Mouse (Mus musculus): ENCODE data around the gene AC131692.1.

AC131692.1 gene

DNA sequence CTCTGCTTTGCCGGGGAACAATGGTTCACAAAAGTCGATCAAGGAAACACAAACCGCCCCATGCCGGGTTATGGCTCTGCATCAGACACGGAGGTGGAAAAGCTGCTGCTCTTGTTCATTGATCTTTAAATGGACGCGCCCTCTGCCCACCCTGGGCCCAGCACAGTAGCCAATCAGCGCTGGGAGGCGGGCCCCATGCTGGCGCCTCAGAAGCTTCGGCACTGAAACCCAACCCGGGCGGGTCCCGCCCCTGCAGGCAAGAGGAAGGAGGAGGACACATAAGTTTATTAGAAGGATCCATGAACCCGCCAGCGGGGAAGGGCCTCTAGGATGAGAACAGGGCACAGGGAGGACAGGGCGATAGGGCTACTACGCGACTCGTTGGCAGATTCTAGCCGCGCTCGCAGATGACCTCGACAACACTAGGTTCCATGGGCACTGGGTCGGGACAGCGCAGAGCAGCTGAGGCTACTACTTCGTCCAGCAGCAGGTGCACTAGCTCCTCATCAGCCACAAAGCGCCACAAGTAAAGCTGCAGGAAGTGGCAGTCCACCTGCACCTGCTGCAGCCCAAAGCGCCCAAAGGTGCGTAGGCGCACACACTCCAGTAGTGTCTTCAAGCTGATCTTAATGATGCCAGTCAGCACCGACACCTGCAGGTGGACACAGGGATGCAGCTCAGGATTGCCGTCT is 26.3 kb upstream of the AC131692.1 start, which contains the start of gene Tm7sf2:
Tm7sf2 (minus strand) TSS at position 650 of the 692 bp plus-strand sequence.
- intact Hi-C loops (cut with DNase I) = no loop called here

GRCm38 (mm10) chr19:6068951-6069350 is 25.3 kb upstream of the AC131692.1 start:
- intact Hi-C loops (cut with DNase I) = no loop called here

DNA sequence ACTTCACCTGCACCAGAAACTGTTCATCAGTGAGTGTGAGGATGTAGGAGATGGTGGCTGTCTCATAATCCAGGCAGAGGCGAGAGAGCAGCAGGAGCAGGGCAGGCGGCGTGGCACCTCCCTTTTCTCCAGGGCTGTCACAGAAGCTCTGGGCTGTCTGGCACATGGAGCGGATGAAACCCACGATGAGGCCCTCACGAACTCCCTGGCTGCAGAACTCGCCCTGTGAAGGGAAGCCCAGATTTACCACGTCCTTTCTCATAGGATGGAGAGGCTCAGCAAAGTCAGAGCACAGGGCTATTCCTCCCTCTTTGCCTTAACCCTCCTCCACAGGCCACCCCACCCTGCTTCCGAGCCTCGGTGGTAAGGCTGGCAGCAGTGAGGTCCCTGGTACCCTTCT is 24.4 kb upstream of the AC131692.1 start:
- intact Hi-C loops (cut with DNase I) = no loop called here

- intact Hi-C loops (cut with DNase I) = no loop called here
Observed at GRCm38 (mm10) chr19:6070571-6071250, 23.5 kb upstream of the AC131692.1 start.

- intact Hi-C loops (cut with DNase I) = no loop called here
Observed at GRCm38 (mm10) chr19:6071261-6071660, 23.0 kb upstream of the AC131692.1 start.

GRCm38 (mm10) chr19:6073889-6074288 is 20.3 kb upstream of the AC131692.1 start:
- intact Hi-C loops (cut with DNase I) = no loop called here

DNA sequence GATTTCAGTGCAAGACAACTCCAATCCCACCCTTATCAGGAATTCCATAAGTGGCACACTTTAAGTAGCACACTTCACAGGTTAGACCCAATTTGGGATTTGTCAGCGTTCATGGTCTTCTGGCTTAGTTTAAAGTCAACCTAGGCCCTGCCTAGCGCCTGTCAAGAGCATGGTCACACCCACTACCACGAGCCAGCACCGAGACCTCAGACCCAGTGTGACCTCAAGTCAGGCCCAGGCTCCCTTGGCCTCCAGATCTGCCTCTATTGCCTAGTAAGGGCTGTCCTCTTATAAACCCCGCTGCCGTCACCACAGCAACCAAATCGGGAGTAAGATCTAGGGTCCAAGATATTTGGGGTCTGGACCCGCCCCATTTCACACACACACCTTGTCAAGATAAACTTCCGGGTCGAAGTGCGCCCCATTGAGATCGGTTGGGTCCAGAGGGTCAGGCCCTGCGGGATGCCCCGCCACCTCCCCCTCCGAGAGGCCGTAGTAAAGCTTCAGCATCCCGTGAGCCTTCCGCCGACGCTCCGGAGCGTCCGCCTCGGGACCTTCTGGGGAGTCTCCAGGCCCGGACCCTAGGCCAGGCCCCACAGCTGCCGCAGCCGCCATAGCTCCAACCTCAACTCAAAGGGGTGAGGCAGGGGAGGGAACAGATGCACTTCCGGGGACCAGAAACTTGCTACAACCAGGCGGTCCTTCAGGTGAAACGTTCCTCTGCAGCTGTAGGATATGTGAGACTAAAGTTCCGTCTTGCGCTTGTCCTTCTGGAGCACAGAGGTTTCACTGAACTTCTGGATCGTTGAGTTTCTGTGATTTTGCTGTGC is 17.4 kb upstream of the AC131692.1 start, which contains the start of gene Vps51:
Vps51 (minus strand) TSS at position 668 of the 830 bp plus-strand sequence.
- intact Hi-C loops (cut with DNase I) = no loop called here

GRCm38 (mm10) chr19:6079983-6080480 is 14.2 kb upstream of the AC131692.1 start, which contains the start of gene Tmem262:
Tmem262 (plus strand) TSS chr19:6080033.
- intact Hi-C loops (cut with DNase I) = no loop called here

DNA sequence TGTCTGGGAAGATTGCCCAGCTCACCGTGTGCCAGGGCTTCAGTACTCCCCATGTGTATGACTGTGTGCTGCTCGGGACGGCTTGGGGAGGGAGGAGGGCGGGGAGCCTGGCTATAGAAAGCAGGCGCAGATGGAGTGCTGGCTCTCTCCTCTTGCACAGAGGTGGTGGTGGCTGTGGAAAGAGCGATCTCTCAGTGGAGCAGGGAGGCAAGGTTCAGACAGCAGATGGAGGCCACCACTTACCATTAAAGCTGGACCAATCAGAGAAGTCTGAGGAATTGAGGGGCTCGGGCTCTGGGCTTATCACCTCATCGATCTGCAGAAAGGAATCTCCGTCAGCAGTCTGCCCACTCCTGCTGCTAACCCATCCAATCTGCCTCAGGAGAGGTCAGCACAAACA is 12.1 kb upstream of the AC131692.1 start, which contains the start of gene Gm28374:
Gm28374 (minus strand) TSS at position 101 of the 400 bp plus-strand sequence.
- intact Hi-C loops (cut with DNase I) = no loop called here

GRCm38 (mm10) chr19:6084478-6085248 is 9.6 kb upstream of the AC131692.1 start, which contains the start of the genes Zfpl1 and Cdca5:
Zfpl1 (minus strand) TSS chr19:6084956.
Cdca5 (plus strand) TSS chr19:6084983.
- intact Hi-C loops (cut with DNase I) = loop anchor here (5.0 kb wide), 1 partner anchor 38 kb away; no protein-coding TSS in a partner anchor

GRCm38 (mm10) chr19:6085417-6085879 is 8.8 kb upstream of the AC131692.1 start:
- intact Hi-C loops (cut with DNase I) = loop anchor here (5.0 kb wide), 1 partner anchor 37 kb away; no protein-coding TSS in a partner anchor

GRCm38 (mm10) chr19:6088841-6089240 is 5.4 kb upstream of the AC131692.1 start:
- intact Hi-C loops (cut with DNase I) = loop anchor here (5.0 kb wide), 1 partner anchor 33 kb away; no protein-coding TSS in a partner anchor

- intact Hi-C loops (cut with DNase I) = no loop called here
Observed at GRCm38 (mm10) chr19:6097847-6098246, 3.6 kb downstream of the AC131692.1 start.

- intact Hi-C loops (cut with DNase I) = no loop called here
Observed at GRCm38 (mm10) chr19:6101186-6101585, 7.0 kb downstream of the AC131692.1 start.

GRCm38 (mm10) chr19:6102169-6102853 is 8.1 kb downstream of the AC131692.1 start:
- intact Hi-C loops (cut with DNase I) = no loop called here

GRCm38 (mm10) chr19:6104476-6104875 is 10.3 kb downstream of the AC131692.1 start:
- intact Hi-C loops (cut with DNase I) = no loop called here

GRCm38 (mm10) chr19:6105586-6105985 is 11.4 kb downstream of the AC131692.1 start, which contains the start of gene Naaladl1:
Naaladl1 (plus strand) TSS chr19:6105782.
- intact Hi-C loops (cut with DNase I) = no loop called here

GRCm38 (mm10) chr19:6113116-6113515 is 18.9 kb downstream of the AC131692.1 start:
- intact Hi-C loops (cut with DNase I) = no loop called here

- intact Hi-C loops (cut with DNase I) = no loop called here
Observed at GRCm38 (mm10) chr19:6116113-6116850, 22.1 kb downstream of the AC131692.1 start.

Measured in adrenal gland (tissue).